Mouse (Mus musculus) hindbrain, embryonic 16.5 days (tissue): ENCODE measurements at regions not wholly inside any gene's neighbourhood (a gene's known extent, or its start where the extent isn't known, plus 50 kb on each side); places are given as distances from the start of the nearest gene placed in this dataset.
A peak's percentile ranks its signal among the peaks of the same experiment; 100 is the strongest.

Source experiments
- ATAC-seq: fragments of 200-750 bp; cut with Nextera tagmentation; 2 replicates; pipeline ENCODE4 v1.8.0; 2017; ENCODE audit warnings: moderate TSS enrichment, moderate library complexity
- H3K27ac ChIP-seq: fragments of 300-500 bp; sonication (generic); 2 replicates; pipeline ENCODE4 v1.5.1; 2014; ENCODE audit warnings: low read depth, mild to moderate bottlenecking, control low read depth, low read length, moderate library complexity
- H3K27me3 ChIP-seq: fragments of 300-500 bp; sonication (generic); replicated peaks from 2 replicates; pipeline ENCODE4 v1.6.1; 2014; ENCODE audit warnings: low read length; ENCODE audit not compliant: control insufficient read depth, insufficient read depth
- H3K36me3 ChIP-seq: fragments of 300-500 bp; sonication (generic); 2 replicates; pipeline ENCODE4 v1.6.1; 2014; ENCODE audit warnings: mild to moderate bottlenecking, low read length, moderate library complexity, mixed read lengths; ENCODE audit not compliant: control insufficient read depth, insufficient read depth
- H3K4me1 ChIP-seq: fragments of 300-500 bp; sonication (generic); 2 replicates; pipeline ENCODE4 v1.6.1; 2014; ENCODE audit warnings: low read depth, low read length; ENCODE audit not compliant: control insufficient read depth, insufficient read depth
- H3K4me2 ChIP-seq: fragments of 300-500 bp; sonication (generic); 2 replicates; pipeline ENCODE4 v1.6.1; 2014; ENCODE audit warnings: mild to moderate bottlenecking, low read length, control low read depth, moderate library complexity
- H3K4me3 ChIP-seq: fragments of 300-500 bp; sonication (generic); 2 replicates; pipeline ENCODE4 v1.5.1; 2014; ENCODE audit warnings: mild to moderate bottlenecking, low read length, control low read depth, moderate library complexity
- H3K9ac ChIP-seq: fragments of 300-500 bp; sonication (generic); 2 replicates; pipeline ENCODE4 v1.6.1; 2014; ENCODE audit warnings: low read depth, mild to moderate bottlenecking, control low read depth, low read length, moderate library complexity
- H3K9me3 ChIP-seq: fragments of 300-500 bp; sonication (generic); 2 replicates; pipeline ENCODE4 v1.6.1; 2014; ENCODE audit warnings: mild to moderate bottlenecking, low read length, moderate library complexity; ENCODE audit not compliant: control insufficient read depth
- WGBS: fragments of 180-500 bp; shearing (Covaris S2); extraction: QIAGEN DNeasy Blood & Tissue Kit; methylation state at CpG from one replicate; pipeline ENCODE4 v1.1.7; 2014; 5-methylcytosine and 5-hydroxymethylcytosine counted together

DNA sequence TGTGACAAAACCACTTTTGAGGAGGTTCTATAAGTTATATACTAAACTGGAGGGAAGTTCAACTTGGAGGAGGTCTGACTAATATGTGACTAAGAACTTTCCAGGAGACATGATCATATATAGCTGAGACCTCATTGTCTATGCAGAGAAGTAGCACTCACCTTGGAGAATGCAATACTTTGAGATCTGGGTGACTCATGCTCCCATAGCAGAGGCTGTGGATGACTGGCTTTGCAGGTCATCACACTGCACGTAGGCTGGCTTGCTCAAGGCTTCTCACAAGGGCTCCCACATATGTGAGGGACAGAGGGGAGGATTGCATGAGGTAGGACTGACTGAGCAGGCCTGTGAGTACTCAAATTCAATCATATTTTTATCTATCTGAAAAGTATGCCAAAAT lies 726.7 kb downstream of the Inhba start:
- H3K9me3 ChIP-seq, result no peaks in the 10 kb centered on the region
- no peaks in the 10 kb centered on the region for H3K27me3 ChIP-seq
- H3K36me3 ChIP-seq, result no peaks in the 10 kb centered on the region
- no peak for ATAC-seq
- no peak overlapping the region for H3K9ac ChIP-seq
- no peak overlapping the region for H3K4me3 ChIP-seq
- no peak overlapping the region for H3K4me2 ChIP-seq
- H3K27ac ChIP-seq, result no peak overlapping the region
- no peaks in the 10 kb centered on the region for H3K4me1 ChIP-seq
- WGBS, result 70% methylated on average over 1 of the region's 1 CpGs

DNA sequence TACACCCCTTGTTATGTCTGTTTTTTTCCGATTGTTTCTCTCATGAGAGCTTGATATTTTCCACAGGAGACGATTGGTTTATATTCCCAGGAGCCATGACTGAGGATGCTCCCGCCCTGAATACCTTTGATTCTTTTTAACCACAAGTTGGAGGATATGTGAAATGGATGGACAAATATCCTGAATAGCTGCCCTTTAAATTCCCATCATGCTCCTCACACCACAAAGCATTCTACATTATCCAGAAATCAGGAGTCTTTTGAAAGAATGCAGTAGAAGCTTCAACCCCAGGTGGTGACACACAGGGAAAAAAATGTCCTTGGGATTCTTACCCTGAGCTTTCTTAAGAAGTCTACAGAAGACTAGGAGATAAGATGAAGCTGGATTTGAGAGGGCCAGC lies 727.9 kb downstream of the Inhba start:
- no peaks in the 10 kb centered on the region for H3K9me3 ChIP-seq
- no peak overlapping the region for H3K4me2 ChIP-seq
- H3K36me3 ChIP-seq, result no peaks in the 10 kb centered on the region
- 83% methylated on average over 3 of the region's 3 CpGs for WGBS
- no peak overlapping the region for H3K9ac ChIP-seq
- H3K4me1 ChIP-seq, result no peaks in the 10 kb centered on the region
- H3K27ac ChIP-seq, result no peak overlapping the region
- no peak for ATAC-seq
- no peaks in the 10 kb centered on the region for H3K27me3 ChIP-seq
- H3K4me3 ChIP-seq, result no peak overlapping the region

DNA sequence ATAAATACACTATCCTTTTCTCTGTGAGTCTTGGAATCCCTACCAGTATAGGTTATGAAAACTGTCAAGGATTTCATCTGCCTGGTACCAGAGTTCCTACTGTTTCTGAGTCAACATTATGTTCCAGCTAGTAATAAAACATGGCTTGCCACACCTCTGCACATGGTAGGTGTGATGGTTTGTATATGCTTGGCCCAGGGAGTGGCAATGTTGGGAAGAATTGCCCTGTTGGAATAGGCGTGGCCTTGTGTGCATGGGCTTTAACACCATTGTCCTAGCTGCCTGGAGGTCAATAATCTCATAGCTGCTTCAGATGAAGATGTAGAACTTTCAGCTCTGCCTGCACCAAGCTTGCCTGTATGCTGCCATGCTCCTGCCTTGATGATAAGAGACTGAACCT lies 732.6 kb downstream of the Inhba start:
- H3K27ac ChIP-seq, result no peak overlapping the region
- no peak for ATAC-seq
- no peaks in the 10 kb centered on the region for H3K4me1 ChIP-seq
- H3K9ac ChIP-seq, result no peak overlapping the region
- no peaks in the 10 kb centered on the region for H3K36me3 ChIP-seq
- no peaks in the 10 kb centered on the region for H3K9me3 ChIP-seq
- no peaks in the 10 kb centered on the region for H3K27me3 ChIP-seq
- 87% methylated on average over 1 of the region's 1 CpGs for WGBS
- no peak overlapping the region for H3K4me3 ChIP-seq
- no peak overlapping the region for H3K4me2 ChIP-seq

DNA sequence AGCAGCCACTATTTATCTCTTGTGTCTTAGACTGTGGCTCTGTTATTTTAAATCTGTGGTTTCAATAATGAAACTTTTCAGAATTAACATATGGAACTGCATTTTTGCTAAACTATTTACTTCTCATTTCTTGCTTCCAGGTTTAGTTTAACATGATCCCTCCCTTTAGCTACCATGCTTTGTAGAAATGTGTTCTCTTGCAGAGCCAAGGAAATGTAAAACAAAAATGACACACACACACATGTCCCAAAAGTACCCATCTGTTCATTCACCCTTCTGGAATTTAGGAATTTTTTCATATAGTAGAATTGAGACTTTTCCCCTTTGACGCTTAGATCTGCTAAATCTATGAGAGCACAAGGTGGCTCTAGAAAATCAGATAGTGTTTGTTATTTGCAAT lies 734.0 kb downstream of the Inhba start:
- Histone ChIP-seq H3K9ac (no peak overlapping the region), H3K36me3 (no peaks in the 10 kb centered on the region), H3K4me2 (no peak overlapping the region), H3K27ac (no peak overlapping the region), H3K4me1 (no peaks in the 10 kb centered on the region), H3K27me3 (no peaks in the 10 kb centered on the region), H3K9me3 (no peaks in the 10 kb centered on the region), H3K4me3 (no peak overlapping the region)
- 94% methylated on average over 1 of the region's 1 CpGs for WGBS
- ATAC-seq, result no peak

DNA sequence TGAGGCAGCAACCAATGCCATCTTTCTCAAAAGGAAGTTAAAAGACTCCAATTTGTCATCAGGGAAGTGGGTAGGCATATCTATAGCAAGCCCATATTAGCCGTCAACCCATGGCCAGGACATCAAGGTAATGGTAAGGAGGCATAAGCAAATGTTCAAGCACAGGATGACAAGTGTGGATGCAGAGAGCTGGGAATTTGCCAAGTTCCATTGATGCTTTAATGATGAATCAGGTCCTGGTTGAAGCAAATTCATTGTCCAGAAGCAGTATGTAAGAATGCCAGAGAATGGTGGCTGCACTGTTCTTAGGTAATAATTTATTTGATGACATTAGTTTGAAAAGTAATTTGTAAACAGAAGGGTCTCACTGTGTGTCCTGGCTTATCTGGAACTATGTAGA lies 734.8 kb downstream of the Inhba start:
- Histone ChIP-seq H3K4me3 (no peak overlapping the region), H3K27me3 (no peaks in the 10 kb centered on the region), H3K36me3 (no peaks in the 10 kb centered on the region), H3K9ac (no peak overlapping the region), H3K4me1 (no peaks in the 10 kb centered on the region), H3K27ac (no peak overlapping the region), H3K9me3 (no peaks in the 10 kb centered on the region), H3K4me2 (no peak overlapping the region)
- no peak for ATAC-seq
- WGBS, result 91% methylated on average over 1 of the region's 1 CpGs

DNA sequence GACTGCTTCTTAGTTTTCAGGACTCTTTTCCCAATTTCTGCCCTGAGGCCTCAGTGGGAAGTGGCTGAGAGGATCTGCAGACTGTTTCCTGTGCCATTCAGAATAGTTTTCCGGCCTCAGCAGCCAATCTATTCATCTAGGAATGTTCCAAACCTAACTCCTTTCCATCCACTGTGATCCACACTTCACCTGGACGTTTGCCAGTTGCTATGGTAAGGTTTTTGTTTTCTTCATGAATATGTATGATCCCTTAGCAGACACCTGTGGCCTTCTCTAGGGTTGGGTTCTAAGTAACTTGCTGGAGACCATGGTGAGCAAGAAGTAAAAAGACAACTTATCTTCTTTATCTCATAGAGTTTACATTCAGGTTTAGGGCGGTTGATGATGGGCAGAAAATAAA lies 744.6 kb downstream of the Inhba start:
- Histone ChIP-seq H3K36me3 (no peaks in the 10 kb centered on the region), H3K4me2 (no peak overlapping the region), H3K4me3 (no peak overlapping the region), H3K9ac (no peak overlapping the region), H3K4me1 (no peaks in the 10 kb centered on the region), H3K27ac (no peak overlapping the region), H3K27me3 (no peaks in the 10 kb centered on the region), H3K9me3 (no peaks in the 10 kb centered on the region)
- 63% methylated on average over 3 of the region's 3 CpGs for WGBS
- ATAC-seq, result no peak

DNA sequence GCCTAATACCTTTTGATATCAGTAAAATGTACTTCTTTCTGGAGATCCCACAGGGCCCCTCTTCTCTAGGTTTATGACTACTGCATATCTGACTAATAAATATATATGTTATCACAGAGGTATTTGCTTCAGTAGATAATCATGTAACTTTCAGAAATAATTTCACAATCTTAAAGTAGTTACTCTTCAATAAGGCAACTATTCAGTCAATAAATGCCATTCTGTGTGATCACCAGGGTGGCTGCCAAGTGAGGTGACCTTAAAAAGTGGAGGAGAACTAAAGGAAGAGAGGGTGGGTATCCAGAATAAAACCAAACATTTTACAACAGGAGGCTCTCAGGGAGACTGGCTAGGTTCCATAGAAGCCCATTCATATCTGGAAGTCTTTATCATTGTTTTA lies 748.4 kb downstream of the Inhba start:
- no peak overlapping the region for H3K4me3 ChIP-seq
- no peaks in the 10 kb centered on the region for H3K36me3 ChIP-seq
- 0 out of 2 replicates have a peak, but pooled peaks cover 4% of the 10 kb centered on the region for H3K4me1 ChIP-seq
- no peak overlapping the region for H3K27ac ChIP-seq
- ATAC-seq, result no peak
- H3K4me2 ChIP-seq, result no peak overlapping the region
- H3K9me3 ChIP-seq, result no peaks in the 10 kb centered on the region
- H3K9ac ChIP-seq, result no peak overlapping the region
- no peaks in the 10 kb centered on the region for H3K27me3 ChIP-seq

DNA sequence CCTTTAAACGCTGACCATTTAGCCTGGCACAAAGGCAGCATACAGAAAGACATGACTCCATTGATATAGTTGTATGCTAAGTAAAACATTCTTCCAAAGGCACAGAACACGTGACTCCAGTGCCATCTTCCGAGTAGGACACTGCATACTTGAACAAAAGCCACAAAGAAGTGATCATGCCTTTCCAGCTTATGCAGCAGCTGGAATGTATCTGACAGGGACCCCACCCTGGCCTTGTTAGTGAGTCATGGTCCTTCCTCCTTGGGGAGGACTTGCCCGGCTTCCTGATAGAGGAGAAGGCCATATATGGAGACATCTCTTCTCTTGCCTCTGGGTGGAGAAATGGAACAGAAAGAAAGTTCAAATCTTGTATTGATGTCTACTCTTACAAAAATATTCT lies 749.8 kb downstream of the Inhba start:
- 79% methylated on average over 4 of the region's 4 CpGs for WGBS
- Histone ChIP-seq H3K4me3 (no peak overlapping the region), H3K36me3 (no peaks in the 10 kb centered on the region), H3K9me3 (no peaks in the 10 kb centered on the region), H3K9ac (no peak overlapping the region), H3K4me2 (no peak overlapping the region), H3K4me1 (0 out of 2 replicates have a peak, but pooled peaks cover 4% of the 10 kb centered on the region), H3K27me3 (no peaks in the 10 kb centered on the region), H3K27ac (no peak overlapping the region)
- no peak for ATAC-seq

DNA sequence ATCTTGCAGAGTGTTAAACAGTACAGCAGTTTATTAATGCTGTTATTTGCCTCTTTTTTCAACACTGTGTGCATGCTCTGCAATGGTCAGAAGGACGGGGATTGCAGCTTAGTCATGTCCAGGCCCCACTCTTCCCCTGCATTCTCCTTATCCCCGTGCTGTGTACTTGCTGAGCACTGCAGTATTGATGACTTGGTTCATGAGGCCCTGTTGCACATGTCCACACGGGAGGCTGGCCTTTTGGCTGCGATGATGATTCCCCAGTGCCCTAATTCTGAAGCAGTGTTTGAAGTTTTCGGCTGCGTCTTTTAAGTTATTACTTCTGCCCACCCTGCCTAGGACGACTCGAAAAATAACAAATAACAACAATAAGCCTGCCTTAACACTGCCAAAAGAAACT lies 750.7 kb downstream of the Inhba start:
- WGBS, result 37% methylated on average over 8 of the region's 8 CpGs
- Histone ChIP-seq H3K9me3 (no peaks in the 10 kb centered on the region), H3K4me1 (0 out of 2 replicates have a peak, but pooled peaks cover 4% of the 10 kb centered on the region), H3K4me3 (no peak overlapping the region), H3K36me3 (no peaks in the 10 kb centered on the region), H3K27ac (no peak overlapping the region), H3K27me3 (no peaks in the 10 kb centered on the region), H3K9ac (no peak overlapping the region), H3K4me2 (no peak overlapping the region)
- ATAC-seq, result peak; percentile 70; the same call in 1 of the 2 replicates
